In genomic region chr19:8712870-8713305, GRCm38 (mm10) we compare ENCODE assay signal across 8 mouse cellular contexts. TPM values are rescaled to one million over a fixed set of nuclear protein-coding genes. Genes with fewer than 3 reads are reported as not detected.
DNase-seq lines count a peak whose midpoint lies in the region; ATAC-seq and TF ChIP-seq lines count a peak whose summit lies in the region.

No protein-coding gene starts in this region.

- H3K4me3 ChIP-seq in bone marrow macrophage, adult 2 months (ENCODE audit: insufficient read depth, low read length), result peak overlapping the region; percentile 99
- peak overlapping the region; percentile 91 for H3K4me3 ChIP-seq in erythroblast, embryonic 14.5 days (replicated peaks)
- H3K4me3 ChIP-seq in heart, embryonic 12.5 days, result peak overlapping the region; percentile 69
- peak overlapping the region; percentile 80 for H3K4me3 ChIP-seq in kidney, embryonic 16.5 days (ENCODE audit: low read length)
- H3K4me3 ChIP-seq in liver, embryonic 15.5 days (replicated peaks), result peak overlapping the region; percentile 91
- H3K4me3 ChIP-seq in stomach, embryonic 16.5 days (replicated peaks; ENCODE audit: low read length), result peak overlapping the region; percentile 85

- WGBS in heart, embryonic 12.5 days, result under 1% methylated on average over 13 of the region's 13 CpGs
- 0% methylated on average over 13 of the region's 13 CpGs for WGBS in kidney, embryonic 16.5 days
- WGBS in liver, embryonic 15.5 days (ENCODE audit: insufficient replicate concordance), result 1% methylated on average over 13 of the region's 13 CpGs
- WGBS in stomach, embryonic 16.5 days, result under 1% methylated on average over 13 of the region's 13 CpGs

- peak overlapping the region; percentile 91 for H3K9ac ChIP-seq in heart, embryonic 12.5 days
- H3K9ac ChIP-seq in kidney, embryonic 16.5 days (replicated peaks; ENCODE audit: low read length), result peak overlapping the region; percentile 78
- H3K9ac ChIP-seq in liver, embryonic 15.5 days, result peak overlapping the region; percentile 93
- peak overlapping the region; percentile 91 for H3K9ac ChIP-seq in stomach, embryonic 16.5 days (ENCODE audit: low read length)

- peak overlapping the region; percentile 96 for H3K27ac ChIP-seq in bone marrow macrophage, adult 2 months (ENCODE audit: insufficient read depth, low read depth, low read length)
- H3K27ac ChIP-seq in heart, embryonic 12.5 days (ENCODE audit: poor library complexity, severe bottlenecking), result peak overlapping the region; percentile 87
- H3K27ac ChIP-seq in kidney, embryonic 16.5 days (ENCODE audit: low read length), result peak overlapping the region; percentile 94
- peak overlapping the region; percentile 97 for H3K27ac ChIP-seq in liver, embryonic 15.5 days (replicated peaks)
- peak overlapping the region; percentile 94 for H3K27ac ChIP-seq in stomach, embryonic 16.5 days (ENCODE audit: low read length)

- peaks cover 57% of the 10 kb centered on the region for H3K36me3 ChIP-seq in erythroblast, embryonic 14.5 days (ENCODE audit: control insufficient read depth)
- peaks cover 41% of the 10 kb centered on the region for H3K36me3 ChIP-seq in heart, embryonic 12.5 days
- peaks cover 33% of the 10 kb centered on the region for H3K36me3 ChIP-seq in kidney, embryonic 16.5 days (ENCODE audit: insufficient read depth, low read length)
- peaks cover 49% of the 10 kb centered on the region for H3K36me3 ChIP-seq in liver, embryonic 15.5 days (replicated peaks)
- H3K36me3 ChIP-seq in stomach, embryonic 16.5 days (ENCODE audit: control insufficient read depth, insufficient read depth, low read length), result peaks cover 14% of the 10 kb centered on the region; the same call in 1 of the 2 replicates

- peak overlapping the region; percentile 80 for H3K4me2 ChIP-seq in heart, embryonic 12.5 days
- H3K4me2 ChIP-seq in kidney, embryonic 16.5 days (replicated peaks; ENCODE audit: low read depth, low read length), result peak overlapping the region; percentile 73
- H3K4me2 ChIP-seq in liver, embryonic 15.5 days, result peak overlapping the region; percentile 76
- peak overlapping the region; percentile 76 for H3K4me2 ChIP-seq in stomach, embryonic 16.5 days (ENCODE audit: low read depth, low read length)

- H3K4me1 ChIP-seq in bone marrow macrophage, adult 2 months (ENCODE audit: control insufficient read depth, insufficient read depth, low read length), result peaks cover 23% of the 10 kb centered on the region
- H3K4me1 ChIP-seq in erythroblast, embryonic 14.5 days (ENCODE audit: control insufficient read depth), result peaks cover 82% of the 10 kb centered on the region
- H3K4me1 ChIP-seq in heart, embryonic 12.5 days (replicated peaks), result peaks cover 22% of the 10 kb centered on the region
- peaks cover 33% of the 10 kb centered on the region for H3K4me1 ChIP-seq in kidney, embryonic 16.5 days (ENCODE audit: insufficient read depth, low read length)
- peaks cover 87% of the 10 kb centered on the region for H3K4me1 ChIP-seq in liver, embryonic 15.5 days (replicated peaks)
- peaks cover 26% of the 10 kb centered on the region for H3K4me1 ChIP-seq in stomach, embryonic 16.5 days (ENCODE audit: control insufficient read depth, insufficient read depth, low read length)

- no peaks in the 10 kb centered on the region for H3K27me3 ChIP-seq in erythroblast, embryonic 14.5 days (ENCODE audit: control insufficient read depth)
- H3K27me3 ChIP-seq in heart, embryonic 12.5 days (replicated peaks), result no peaks in the 10 kb centered on the region
- H3K27me3 ChIP-seq in kidney, embryonic 16.5 days (ENCODE audit: insufficient read depth, low read length), result no peaks in the 10 kb centered on the region
- H3K27me3 ChIP-seq in liver, embryonic 15.5 days, result no peaks in the 10 kb centered on the region
- H3K27me3 ChIP-seq in stomach, embryonic 16.5 days (ENCODE audit: control insufficient read depth, insufficient read depth, low read length), result no peaks in the 10 kb centered on the region

- H3K9me3 ChIP-seq in erythroblast, embryonic 14.5 days (ENCODE audit: control insufficient read depth, low read length), result no peaks in the 10 kb centered on the region
- no peaks in the 10 kb centered on the region for H3K9me3 ChIP-seq in heart, embryonic 12.5 days (replicated peaks)
- H3K9me3 ChIP-seq in kidney, embryonic 16.5 days (ENCODE audit: low read length), result no peaks in the 10 kb centered on the region
- H3K9me3 ChIP-seq in liver, embryonic 15.5 days (replicated peaks), result no peaks in the 10 kb centered on the region
- no peaks in the 10 kb centered on the region for H3K9me3 ChIP-seq in stomach, embryonic 16.5 days (replicated peaks; ENCODE audit: control insufficient read depth, low read length)

- TF ChIP-seq POLR2A in bone marrow macrophage, adult 2 months (IDR thresholded peaks at IDR 0.05; ENCODE audit: borderline replicate concordance, low read depth, low read length), result no peak

- peak; percentile 63 for ATAC-seq in CD4-positive, CD25-positive, alpha-beta regulatory T cell, adult 4 months
- peak; percentile 66 for ATAC-seq in heart, embryonic 12.5 days (ENCODE audit: insufficient number of reproducible peaks, low FRiP score)
- peak; percentile 72 for ATAC-seq in kidney, embryonic 16.5 days (ENCODE audit: low FRiP score, low TSS enrichment)
- peak; percentile 19 for ATAC-seq in liver, embryonic 15.5 days (ENCODE audit: insufficient read depth)
- peak; percentile 52; the same call in 1 of the 2 replicates for ATAC-seq in stomach, embryonic 16.5 days (ENCODE audit: insufficient read depth, low FRiP score)

- DNase-seq in neural tube, embryonic 10.5 days (ENCODE audit: extremely low spot score, low spot score), result peak; percentile 88

- no peak for TF ChIP-seq CTCF in bone marrow macrophage, adult 2 months (IDR thresholded peaks at IDR 0.05; ENCODE audit: low read depth, low read length)

RNA-seq across cellular contexts. Expression of gene Slc3a2, which starts 10.3 kb away (rescaled TPM):
- 10 to 100 TPM; 63.7 to 85.1 TPM for polyA plus RNA-seq in CD4-positive, CD25-positive, alpha-beta regulatory T cell, adult 4 months (2017; shearing (Covaris generic))
- 160 and 172 TPM in 2 replicates for polyA plus RNA-seq in bone marrow macrophage, adult 2 months (2012; ENCODE audit: insufficient read depth, insufficient read length, missing spikeins)
- polyA plus RNA-seq in erythroblast, embryonic 14.5 days (2012), result 33.5 and 37.4 TPM in 2 replicates
- 87.6 and 88.9 TPM in 2 replicates for polyA plus RNA-seq in heart, embryonic 12.5 days (2016; fragmentation: Nextera tagmentation; extraction: Ambion mirVana)
- polyA plus RNA-seq in kidney, embryonic 16.5 days (2015; fragmentation: Nextera tagmentation; extraction: Ambion mirVana), result 141 and 146 TPM in 2 replicates
- polyA plus RNA-seq in liver, embryonic 15.5 days (2015; fragmentation: Nextera tagmentation; extraction: Ambion mirVana), result 124 and 132 TPM in 2 replicates
- 111 and 116 TPM in 2 replicates for polyA plus RNA-seq in stomach, embryonic 16.5 days (2015; fragmentation: Nextera tagmentation; extraction: Ambion mirVana)

RNA-seq across cellular contexts. Expression of gene Wdr74, which starts 22.7 kb away (rescaled TPM):
- 10 to 100 TPM; 72.5 to 92.2 TPM for polyA plus RNA-seq in CD4-positive, CD25-positive, alpha-beta regulatory T cell, adult 4 months (2017; shearing (Covaris generic))
- polyA plus RNA-seq in bone marrow macrophage, adult 2 months (2012; ENCODE audit: insufficient read depth, insufficient read length, missing spikeins), result 22.2 and 25.8 TPM in 2 replicates
- polyA plus RNA-seq in erythroblast, embryonic 14.5 days (2012), result 1.7 and 2.5 TPM in 2 replicates
- 48.9 and 52.9 TPM in 2 replicates for polyA plus RNA-seq in heart, embryonic 12.5 days (2016; fragmentation: Nextera tagmentation; extraction: Ambion mirVana)
- polyA plus RNA-seq in kidney, embryonic 16.5 days (2015; fragmentation: Nextera tagmentation; extraction: Ambion mirVana), result 101 and 108 TPM in 2 replicates
- 48.8 and 53.0 TPM in 2 replicates for polyA plus RNA-seq in liver, embryonic 15.5 days (2015; fragmentation: Nextera tagmentation; extraction: Ambion mirVana)
- 83.0 and 83.5 TPM in 2 replicates for polyA plus RNA-seq in stomach, embryonic 16.5 days (2015; fragmentation: Nextera tagmentation; extraction: Ambion mirVana)

RNA-seq across cellular contexts. Expression of gene 1700092M07Rik, which starts 27.6 kb away (rescaled TPM):
- polyA plus RNA-seq in CD4-positive, CD25-positive, alpha-beta regulatory T cell, adult 4 months (2017; shearing (Covaris generic)), result under 1 TPM in 1 of 2 experiments, not detected in 1; 0.75 TPM
- polyA plus RNA-seq in bone marrow macrophage, adult 2 months (2012; ENCODE audit: insufficient read depth, insufficient read length, missing spikeins), result not detected in 2 replicates
- polyA plus RNA-seq in erythroblast, embryonic 14.5 days (2012), result not detected in 2 replicates
- polyA plus RNA-seq in heart, embryonic 12.5 days (2016; fragmentation: Nextera tagmentation; extraction: Ambion mirVana), result 1.8 and 2.8 TPM in 2 replicates
- polyA plus RNA-seq in kidney, embryonic 16.5 days (2015; fragmentation: Nextera tagmentation; extraction: Ambion mirVana), result 1.9 and 2.0 TPM in 2 replicates
- polyA plus RNA-seq in liver, embryonic 15.5 days (2015; fragmentation: Nextera tagmentation; extraction: Ambion mirVana), result 0.43 and 0.62 TPM in 2 replicates
- polyA plus RNA-seq in stomach, embryonic 16.5 days (2015; fragmentation: Nextera tagmentation; extraction: Ambion mirVana), result 1.1 and 2.1 TPM in 2 replicates

RNA-seq across cellular contexts. Expression of gene Stx5a, which starts 28.3 kb away (rescaled TPM):
- 100 to 1,000 TPM; 132 to 165 TPM for polyA plus RNA-seq in CD4-positive, CD25-positive, alpha-beta regulatory T cell, adult 4 months (2017; shearing (Covaris generic))
- 84.2 and 100 TPM in 2 replicates for polyA plus RNA-seq in bone marrow macrophage, adult 2 months (2012; ENCODE audit: insufficient read depth, insufficient read length, missing spikeins)
- polyA plus RNA-seq in erythroblast, embryonic 14.5 days (2012), result 3.3 and 3.6 TPM in 2 replicates
- 86.1 and 88.1 TPM in 2 replicates for polyA plus RNA-seq in heart, embryonic 12.5 days (2016; fragmentation: Nextera tagmentation; extraction: Ambion mirVana)
- 150 and 154 TPM in 2 replicates for polyA plus RNA-seq in kidney, embryonic 16.5 days (2015; fragmentation: Nextera tagmentation; extraction: Ambion mirVana)
- 53.5 and 53.8 TPM in 2 replicates for polyA plus RNA-seq in liver, embryonic 15.5 days (2015; fragmentation: Nextera tagmentation; extraction: Ambion mirVana)
- polyA plus RNA-seq in stomach, embryonic 16.5 days (2015; fragmentation: Nextera tagmentation; extraction: Ambion mirVana), result 146 and 148 TPM in 2 replicates

RNA-seq across cellular contexts. Expression of gene Nxf1, which starts 44.0 kb away (rescaled TPM):
- polyA plus RNA-seq in CD4-positive, CD25-positive, alpha-beta regulatory T cell, adult 4 months (2017; shearing (Covaris generic)), result 100 to 1,000 TPM; 163 to 188 TPM
- polyA plus RNA-seq in bone marrow macrophage, adult 2 months (2012; ENCODE audit: insufficient read depth, insufficient read length, missing spikeins), result 142 and 162 TPM in 2 replicates
- 2.9 and 3.0 TPM in 2 replicates for polyA plus RNA-seq in erythroblast, embryonic 14.5 days (2012)
- 135 and 149 TPM in 2 replicates for polyA plus RNA-seq in heart, embryonic 12.5 days (2016; fragmentation: Nextera tagmentation; extraction: Ambion mirVana)
- 213 and 218 TPM in 2 replicates for polyA plus RNA-seq in kidney, embryonic 16.5 days (2015; fragmentation: Nextera tagmentation; extraction: Ambion mirVana)
- polyA plus RNA-seq in liver, embryonic 15.5 days (2015; fragmentation: Nextera tagmentation; extraction: Ambion mirVana), result 81.2 and 91.6 TPM in 2 replicates
- 150 and 165 TPM in 2 replicates for polyA plus RNA-seq in stomach, embryonic 16.5 days (2015; fragmentation: Nextera tagmentation; extraction: Ambion mirVana)

Comparison
In these comparisons a context has a peak if more than half of its experiments do, and no peak if none do; other contexts are left out.
1. Peak in every context shown above with its lines: DNase-seq, ATAC-seq, H3K4me3 ChIP-seq and H3K27ac ChIP-seq.
2. ATAC-seq: peak in every context shown above with its lines; median percentile 72 in kidney, embryonic 16.5 days; 66 in heart, embryonic 12.5 days; 63 in CD4-positive, CD25-positive, alpha-beta regulatory T cell, adult 4 months; 52 in stomach, embryonic 16.5 days; 19 in liver, embryonic 15.5 days.